ENCODE assay signal across 14 mouse cellular contexts in genomic region chr16:97808881-97809280, GRCm38 (mm10). TPM values are rescaled to one million over a fixed set of nuclear protein-coding genes. Genes with fewer than 3 reads are reported as not detected.
DNase-seq lines count a peak whose midpoint lies in the region.
"Had no signal": no experiment of that assay in that cellular context is flagged by ENCODE, and none has a peak within 500 bp of the region (broad histone marks: within the 10 kb centered on the region; RNA-seq: fewer than 3 reads in every experiment).

No protein-coding gene starts in this region.

- peak; percentile 54 for DNase-seq in left cerebral cortex, adult 11 months (ENCODE audit: low spot score)
- DNase-seq in left cerebral cortex, postnatal 4 days = no peak
- DNase-seq in right cerebral cortex, postnatal 36 days (ENCODE audit: low spot score in 2 of 2) = peak; percentile 8 to 57
- DNase-seq in right cerebral cortex, postnatal 14 days = no peak
- peak; percentile 31 to 80 for DNase-seq in left cerebral cortex, postnatal 25 days (ENCODE audit: low spot score in 2 of 2)
- DNase-seq in retina, embryonic 14.5 days (ENCODE audit: low spot score) = no peak
- DNase-seq in cerebellum, adult 8-10 months = no peak
- DNase-seq: adrenal gland, postnatal 14 days; cerebellum, adult 18-20 months; cerebellum, postnatal 14 days; gastrocnemius, postnatal 36 days; heart, adult 11 months; heart, postnatal 36 days had no signal

- intact Hi-C loops in left cerebral cortex, postnatal 4 days (cut with DNase I) = no loop called here
- intact Hi-C loops in left cerebral cortex, postnatal 25 days (cut with DNase I) = loop anchor here (5.0 kb wide), 1 partner anchor 68 kb away; no protein-coding TSS in a partner anchor

RNA-seq across cellular contexts. Expression of gene Prdm15, which starts 42.8 kb away (rescaled TPM):
- total RNA-seq in left cerebral cortex, postnatal 4 days (2021) = 10 to 100 TPM; 21.9 to 25.8 TPM
- total RNA-seq in left cerebral cortex, postnatal 25 days (2021) = 10 to 100 TPM; 20.0 to 24.6 TPM

RNA-seq across cellular contexts. Expression of gene Ripk4, which starts 45.3 kb away (rescaled TPM):
- under 1 TPM; 0.38 to 0.40 TPM for total RNA-seq in left cerebral cortex, postnatal 4 days (2021)
- total RNA-seq in left cerebral cortex, postnatal 25 days (2021) = under 1 TPM; 0.23 to 0.43 TPM
- total RNA-seq: common myeloid progenitor, adult 5-6 weeks; gastrocnemius, postnatal 36 days had no signal

Comparison
In these comparisons a context has a peak if more than half of its experiments do, and no peak if none do; other contexts are left out.
1. DNase-seq: peak in left cerebral cortex, adult 11 months (single experiment), right cerebral cortex, postnatal 36 days (2 of 2) and left cerebral cortex, postnatal 25 days (2 of 2); none in left cerebral cortex, postnatal 4 days (single experiment), right cerebral cortex, postnatal 14 days (single experiment), retina, embryonic 14.5 days (single experiment) and cerebellum, adult 8-10 months (single experiment).